Mouse (Mus musculus) ES-Bruce4 (cell line): ENCODE measurements at regions not wholly inside any gene's neighbourhood (a gene's known extent, or its start where the extent isn't known, plus 50 kb on each side); places are given as distances from the start of the nearest gene placed in this dataset.

Experiments
- H3K27ac ChIP-seq: 2 replicates; pipeline ENCODE4 v1.5.1; 2012; ENCODE audit warnings: low read length, inconsistent platforms; ENCODE audit not compliant: insufficient read depth
- H3K27me3 ChIP-seq: 2 replicates; pipeline ENCODE4 v1.6.1; 2012; ENCODE audit warnings: mild to moderate bottlenecking, low read length, inconsistent platforms; ENCODE audit not compliant: control insufficient read depth, poor library complexity, insufficient read depth, severe bottlenecking
- H3K36me3 ChIP-seq: 2 replicates; pipeline ENCODE4 v1.6.1; 2012; ENCODE audit warnings: inconsistent platforms, mild to moderate bottlenecking, low read length, moderate library complexity; ENCODE audit not compliant: control insufficient read depth, poor library complexity, insufficient read depth, severe bottlenecking
- H3K4me1 ChIP-seq: one replicate; pipeline ENCODE4 v1.8.1; 2011; ENCODE audit warnings: low read length; ENCODE audit not compliant: control insufficient read depth, insufficient read depth
- H3K4me3 ChIP-seq: 2 replicates; pipeline ENCODE4 v1.5.1; 2011; ENCODE audit warnings: low read depth, mild to moderate bottlenecking, low read length
- H3K9ac ChIP-seq: 2 replicates; pipeline ENCODE4 v1.6.1; 2012; ENCODE audit warnings: low read depth, mild to moderate bottlenecking, inconsistent platforms; ENCODE audit not compliant: poor library complexity, severe bottlenecking
- H3K9me3 ChIP-seq: replicated peaks from 2 replicates; pipeline ENCODE4 v1.6.1; 2012; ENCODE audit warnings: mild to moderate bottlenecking, low read length, inconsistent platforms; ENCODE audit not compliant: control insufficient read depth, poor library complexity, insufficient read depth, severe bottlenecking
- CTCF ChIP-seq: IDR thresholded peaks from one replicate; pipeline ENCODE4 v1.8.1; 2011; ENCODE audit warnings: low read depth, low read length
- EP300 ChIP-seq: IDR thresholded peaks from 2 replicates; pipeline ENCODE4 v1.6.1; 2011; ENCODE audit warnings: low read depth, low read length; ENCODE audit not compliant: insufficient read depth
- POLR2A ChIP-seq: IDR thresholded peaks from one replicate; pipeline ENCODE4 v1.8.1; 2011; ENCODE audit warnings: low read length; ENCODE audit not compliant: insufficient read depth

DNA sequence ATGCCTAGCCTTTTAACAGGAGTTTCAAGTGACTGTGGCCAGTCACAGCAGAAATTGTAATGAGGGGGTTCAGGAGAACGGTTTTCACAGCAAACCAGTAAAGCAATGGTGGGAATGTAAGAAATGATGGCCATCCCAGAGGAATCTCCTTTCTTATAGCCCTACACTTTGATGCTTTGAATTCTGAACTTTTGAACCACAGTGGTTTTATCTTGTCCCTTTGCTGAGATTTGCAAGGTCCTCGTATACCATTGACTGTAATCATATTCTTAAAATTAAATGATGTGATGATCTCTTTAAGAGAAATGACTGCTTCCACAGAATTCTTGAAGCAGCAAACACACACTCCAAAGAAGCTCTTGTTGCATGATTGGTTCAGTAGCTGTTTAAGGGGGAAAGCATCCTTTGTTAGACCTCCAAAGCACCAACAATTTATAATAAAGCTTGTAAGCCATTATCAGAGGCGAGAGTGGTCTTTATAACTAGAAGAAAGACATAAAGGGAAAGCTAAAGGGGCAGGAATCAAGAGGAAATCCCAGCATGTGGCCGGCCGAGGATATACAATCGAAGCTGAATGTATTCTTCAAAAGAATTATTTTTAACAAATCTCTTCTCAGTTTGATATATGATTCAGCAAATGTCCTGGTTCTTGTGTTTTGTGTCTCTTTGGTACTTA, 56.3 kb upstream of the Robo2 start:
- no peak for TF ChIP-seq POLR2A
- Histone ChIP-seq H3K36me3 (no peaks in the 10 kb centered on the region), H3K27ac (no peak overlapping the region)

DNA sequence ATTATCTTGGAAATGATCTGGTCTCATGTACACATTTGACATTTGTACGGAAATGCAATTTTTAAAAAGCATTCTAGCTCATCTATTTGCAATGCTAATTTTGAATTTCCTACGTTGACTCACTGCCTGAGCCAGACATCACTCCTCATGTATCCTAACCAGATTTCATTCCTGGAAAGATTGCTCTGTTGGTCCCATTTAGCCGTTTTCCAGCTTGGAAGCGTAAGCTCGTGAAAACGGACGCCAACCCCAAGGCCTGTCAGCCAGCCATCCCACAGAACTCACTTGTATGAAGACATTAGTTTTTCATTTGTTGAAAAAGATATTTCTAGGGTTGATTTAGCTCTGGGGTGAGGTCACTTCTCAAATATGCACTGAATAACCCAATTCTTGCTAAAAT, 55.5 kb upstream of the Robo2 start:
- Histone ChIP-seq H3K27ac (no peak overlapping the region), H3K4me3 (no peak overlapping the region), H3K4me1 (no peaks in the 10 kb centered on the region), H3K9ac (no peak overlapping the region), H3K27me3 (no peaks in the 10 kb centered on the region), H3K36me3 (no peaks in the 10 kb centered on the region), H3K9me3 (no peaks in the 10 kb centered on the region)
- TF ChIP-seq POLR2A (no peak), CTCF (no peak), EP300 (no peak)

More for the DNA sequence above, 56.3 kb upstream of the Robo2 start:
- Histone ChIP-seq H3K4me3 (no peak overlapping the region), H3K27me3 (no peaks in the 10 kb centered on the region), H3K4me1 (no peaks in the 10 kb centered on the region), H3K9me3 (no peaks in the 10 kb centered on the region), H3K9ac (no peak overlapping the region)

DNA sequence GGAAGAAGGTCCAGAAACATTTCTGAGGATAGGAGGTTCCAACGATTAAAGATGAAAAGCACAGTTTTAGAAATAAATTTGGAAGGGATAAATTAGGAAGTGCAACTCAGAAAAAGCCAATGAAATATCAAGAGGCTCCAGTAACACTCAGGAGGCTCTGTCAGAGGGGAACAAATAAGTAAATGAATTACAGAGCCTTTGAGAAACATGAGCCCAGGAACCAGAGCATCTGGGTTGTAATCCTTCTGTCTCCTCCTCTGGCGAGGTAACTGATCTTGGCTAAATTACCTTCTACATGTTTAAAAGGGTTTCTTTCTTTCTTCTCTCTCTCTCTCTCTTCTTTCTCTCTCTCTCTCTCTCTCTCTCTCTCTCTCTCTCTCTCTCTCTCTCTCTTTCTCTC, 53.2 kb upstream of the Robo2 start:
- H3K4me1 ChIP-seq, result no peaks in the 10 kb centered on the region

DNA sequence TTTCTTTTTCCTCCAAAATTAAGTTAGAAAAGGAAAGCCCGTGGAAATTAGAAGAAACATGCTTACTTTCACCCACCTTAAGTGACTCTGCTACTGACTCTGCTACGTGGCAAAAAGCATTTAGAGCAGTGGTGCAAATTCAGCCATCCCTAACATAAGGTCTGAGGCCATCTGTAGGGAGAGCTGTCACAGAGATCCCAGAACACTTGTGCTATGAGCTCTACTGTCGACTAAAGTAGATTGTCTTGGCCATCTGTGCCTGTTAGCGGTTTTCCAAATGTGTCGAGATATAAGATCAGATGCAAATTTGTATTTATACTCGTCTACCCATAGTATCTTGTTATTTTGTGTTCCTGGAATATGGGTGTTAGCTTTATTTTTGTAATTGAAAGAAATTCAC, 52.7 kb upstream of the Robo2 start:
- Histone ChIP-seq H3K27me3 (no peaks in the 10 kb centered on the region), H3K36me3 (no peaks in the 10 kb centered on the region), H3K4me3 (no peak overlapping the region), H3K4me1 (no peaks in the 10 kb centered on the region), H3K9me3 (no peaks in the 10 kb centered on the region), H3K27ac (no peak overlapping the region), H3K9ac (no peak overlapping the region)
- no peak for TF ChIP-seq CTCF
- TF ChIP-seq POLR2A, result no peak
- TF ChIP-seq EP300, result no peak

More for the DNA sequence above, 53.2 kb upstream of the Robo2 start:
- Histone ChIP-seq H3K9ac (no peak overlapping the region), H3K36me3 (no peaks in the 10 kb centered on the region), H3K27ac (no peak overlapping the region), H3K4me3 (no peak overlapping the region), H3K27me3 (no peaks in the 10 kb centered on the region), H3K9me3 (no peaks in the 10 kb centered on the region)
- TF ChIP-seq EP300 (no peak), POLR2A (no peak), CTCF (no peak)

DNA sequence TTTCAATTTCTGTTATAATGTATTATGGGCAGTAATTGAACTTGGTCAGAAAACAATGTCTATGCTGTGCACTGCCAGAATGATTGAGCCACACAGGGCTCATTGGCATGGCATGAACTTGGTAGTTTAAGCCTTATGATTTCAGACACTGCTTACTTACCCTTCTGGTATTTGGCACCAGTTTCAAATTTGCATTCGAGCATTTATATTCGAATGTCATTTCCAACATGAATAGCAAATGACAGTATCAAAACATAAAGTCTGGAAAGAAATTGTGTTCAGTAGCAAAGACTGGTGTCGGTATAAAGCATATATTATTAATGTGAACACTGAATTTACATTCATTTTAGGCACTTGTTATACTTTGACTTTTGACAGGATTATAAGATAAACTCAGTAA, 50.8 kb upstream of the Robo2 start:
- Histone ChIP-seq H3K27me3 (no peaks in the 10 kb centered on the region), H3K36me3 (no peaks in the 10 kb centered on the region), H3K4me3 (no peak overlapping the region), H3K9ac (no peak overlapping the region), H3K4me1 (no peaks in the 10 kb centered on the region), H3K27ac (no peak overlapping the region), H3K9me3 (no peaks in the 10 kb centered on the region)
- TF ChIP-seq CTCF (no peak), POLR2A (no peak), EP300 (no peak)
